Mouse (Mus musculus): ENCODE results near the gene Eml4. TPM values are rescaled to one million over a fixed set of nuclear protein-coding genes. Genes with fewer than 3 reads are reported as not detected.

Gene Eml4
- polyA plus RNA-seq, 1 experiment from 2014 or later: 4.7 TPM

DNA sequence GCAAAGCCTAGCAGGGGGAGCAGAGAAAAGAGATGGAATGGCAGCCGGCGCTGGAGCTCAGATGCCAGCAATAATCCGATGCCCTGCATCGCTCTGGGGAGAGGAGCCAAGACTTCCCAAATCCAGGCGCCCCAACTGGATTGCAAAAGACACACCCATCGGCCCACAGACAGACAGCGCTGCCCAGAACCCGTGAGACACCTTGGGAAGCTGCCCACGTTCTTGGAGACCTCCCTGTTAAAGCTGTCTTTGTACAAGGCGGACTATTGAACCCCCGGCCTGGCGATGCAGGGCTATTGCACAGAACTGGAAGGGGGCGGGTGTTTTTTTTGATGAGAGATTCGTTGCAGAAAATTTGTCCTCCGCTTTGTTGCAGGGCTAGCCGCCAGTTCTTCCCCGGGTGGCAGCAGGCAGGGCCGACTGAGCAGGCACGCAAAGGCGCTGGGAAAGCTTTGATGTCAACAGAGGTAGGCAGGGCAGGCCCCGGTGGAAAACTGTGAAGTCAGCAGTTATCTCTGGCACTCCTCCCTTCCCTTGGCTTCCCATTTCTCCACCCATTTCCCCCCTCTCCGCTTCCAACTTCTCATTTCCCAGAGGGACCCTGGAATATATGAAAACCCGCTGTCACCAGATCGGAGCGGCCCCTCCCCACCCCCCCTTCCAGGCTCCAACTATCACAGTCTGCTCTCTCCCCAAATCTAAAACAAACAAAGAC is 28.0 kb upstream of the Eml4 start:
- H3K9ac ChIP-seq (replicated peaks): peak overlapping the region; percentile 38
- DNase-seq (peak; percentile 44), ATAC-seq (peak; percentile 70)
- H3K4me3 ChIP-seq (ENCODE audit: low read depth, low read length): peak overlapping the region; percentile 32
- H3K4me2 ChIP-seq (ENCODE audit: low read depth, low read length): peak overlapping the region; percentile 64
- no peak for TF ChIP-seq EP300 (IDR thresholded peaks at IDR 0.05; ENCODE audit: low read depth)
- TF ChIP-seq CTCF (IDR thresholded peaks at IDR 0.05; ENCODE audit: low read depth): no peak
- no peaks in the 10 kb centered on the region for H3K36me3 ChIP-seq (replicated peaks; ENCODE audit: insufficient read depth, low read length)
- H3K27me3 ChIP-seq (ENCODE audit: insufficient read depth, low read length): no peaks in the 10 kb centered on the region
- peak overlapping the region; percentile 82 for H3K27ac ChIP-seq (ENCODE audit: low read depth)
- H3K9me3 ChIP-seq (ENCODE audit: low read length): no peaks in the 10 kb centered on the region
- 29% methylated on average over 25 of the region's 25 CpGs for WGBS (ENCODE audit: insufficient replicate concordance)
- H3K4me1 ChIP-seq (ENCODE audit: insufficient read depth): peaks cover 20% of the 10 kb centered on the region

DNA sequence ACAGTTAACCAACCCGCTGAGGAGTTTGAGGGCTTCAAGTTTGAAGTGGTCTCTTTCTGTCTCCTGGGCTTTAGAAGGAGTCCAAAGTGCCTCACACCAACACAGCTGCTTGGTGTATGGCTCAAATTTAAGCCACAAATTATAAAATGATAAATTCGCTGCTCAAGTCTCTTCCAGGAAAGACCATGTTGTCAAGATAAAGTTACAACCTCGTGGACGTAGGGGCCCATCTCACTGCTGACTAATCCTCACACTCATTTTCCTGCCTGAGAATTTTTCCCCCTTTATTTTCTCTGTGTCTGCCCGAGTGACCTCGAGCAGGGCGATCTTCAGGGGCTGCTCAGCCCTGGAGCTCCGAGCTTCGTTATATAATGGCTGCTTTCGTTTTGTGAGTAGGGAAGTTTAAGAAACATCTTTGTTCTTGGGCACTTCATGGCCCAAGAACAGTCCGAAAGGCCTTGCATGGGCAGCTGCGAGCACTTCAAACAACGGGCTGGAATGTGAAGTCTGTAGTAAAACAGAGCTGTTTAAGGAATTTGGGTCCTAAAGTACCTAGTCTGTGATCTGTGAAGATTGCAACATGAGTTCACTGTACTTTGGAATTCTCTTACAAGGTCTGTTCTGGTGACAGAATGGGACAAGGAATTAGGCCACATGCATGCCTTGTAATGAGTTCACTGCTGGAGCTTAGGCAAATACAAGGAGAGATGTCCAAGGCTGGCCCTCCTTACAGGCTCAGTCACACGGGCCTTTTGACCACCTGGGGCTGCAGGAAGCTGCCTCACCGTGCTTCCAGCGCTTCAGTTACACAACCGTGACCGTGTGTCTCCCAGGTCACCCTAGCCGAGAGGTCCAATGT is 27.1 kb upstream of the Eml4 start:
- DNase-seq (peak; percentile 44), ATAC-seq (peak; percentile 79)
- no peaks in the 10 kb centered on the region for H3K36me3 ChIP-seq (replicated peaks; ENCODE audit: insufficient read depth, low read length)
- H3K27ac ChIP-seq (ENCODE audit: low read depth): peak overlapping the region; percentile 82
- WGBS (ENCODE audit: insufficient replicate concordance): 21% methylated on average over 19 of the region's 19 CpGs
- H3K4me2 ChIP-seq (ENCODE audit: low read depth, low read length): peak overlapping the region; percentile 64
- TF ChIP-seq CTCF (IDR thresholded peaks at IDR 0.05; ENCODE audit: low read depth) (no peak), EP300 (IDR thresholded peaks at IDR 0.05; ENCODE audit: low read depth) (0 out of 2 replicates have a peak, but pooled peaks have one; percentile 23)
- no peaks in the 10 kb centered on the region for H3K9me3 ChIP-seq (ENCODE audit: low read length)
- no peak overlapping the region for H3K4me3 ChIP-seq (ENCODE audit: low read depth, low read length)
- H3K4me1 ChIP-seq (ENCODE audit: insufficient read depth): peaks cover 20% of the 10 kb centered on the region
- peak overlapping the region; percentile 52; the same call in 1 of the 2 replicates for H3K9ac ChIP-seq (replicated peaks)
- H3K27me3 ChIP-seq (ENCODE audit: insufficient read depth, low read length): no peaks in the 10 kb centered on the region

DNA sequence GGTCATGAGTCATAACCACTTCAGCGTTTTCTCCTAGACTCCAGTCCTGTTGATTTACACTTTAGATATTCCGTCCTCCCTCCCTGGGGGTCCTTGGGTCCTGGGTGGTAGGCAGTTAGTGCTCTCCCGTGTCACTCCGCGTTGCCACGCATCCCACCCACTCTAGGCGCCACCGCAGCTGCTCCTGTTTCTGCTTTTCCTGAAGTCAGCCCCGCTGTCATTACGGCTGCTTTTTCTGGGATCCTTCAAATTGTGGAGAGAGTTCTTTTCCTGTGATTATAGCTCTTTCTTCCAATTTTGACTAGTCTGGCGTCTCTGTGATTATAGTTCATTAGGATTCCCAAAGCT is 26.5 kb upstream of the Eml4 start:
- H3K27ac ChIP-seq (ENCODE audit: low read depth): peak overlapping the region; percentile 82

DNA sequence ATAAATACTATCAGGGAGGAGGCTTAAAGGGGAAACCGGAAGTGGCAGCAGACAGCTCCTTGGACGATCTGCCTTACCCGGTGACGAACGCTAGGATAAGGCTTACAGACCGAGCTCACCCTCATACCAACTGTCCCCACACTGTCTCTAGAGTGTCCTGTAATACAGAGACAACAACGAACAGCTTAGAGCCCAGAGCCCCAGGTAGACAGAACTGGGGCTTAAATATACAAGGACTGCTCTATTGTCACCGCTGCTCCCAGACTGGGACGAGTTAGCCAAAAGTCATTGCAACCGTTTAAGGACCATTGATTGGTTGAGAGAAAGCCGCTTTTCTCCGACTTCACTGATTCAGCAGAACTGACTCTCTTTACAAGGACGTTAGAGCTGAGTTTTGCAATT is 15.5 kb upstream of the Eml4 start:
- Histone ChIP-seq H3K36me3 (replicated peaks; ENCODE audit: insufficient read depth, low read length) (no peaks in the 10 kb centered on the region), H3K4me3 (ENCODE audit: low read depth, low read length) (peak overlapping the region; percentile 33), H3K9ac (replicated peaks) (peak overlapping the region; percentile 26; the same call in 1 of the 2 replicates), H3K9me3 (ENCODE audit: low read length) (no peaks in the 10 kb centered on the region), H3K27me3 (ENCODE audit: insufficient read depth, low read length) (no peaks in the 10 kb centered on the region), H3K4me2 (ENCODE audit: low read depth, low read length) (peak overlapping the region; percentile 64), H3K27ac (ENCODE audit: low read depth) (no peak overlapping the region), H3K4me1 (ENCODE audit: insufficient read depth) (0 out of 2 replicates have a peak, but pooled peaks cover 2% of the 10 kb centered on the region)
- TF ChIP-seq CTCF (IDR thresholded peaks at IDR 0.05; ENCODE audit: low read depth): 0 out of 2 replicates have a peak, but pooled peaks have one; percentile 7
- TF ChIP-seq EP300 (IDR thresholded peaks at IDR 0.05; ENCODE audit: low read depth): no peak
- no peak for DNase-seq
- peak; percentile 45 for ATAC-seq
- 27% methylated on average over 13 of the region's 13 CpGs for WGBS (ENCODE audit: insufficient replicate concordance)

More for the DNA sequence above, 26.5 kb upstream of the Eml4 start:
- DNase-seq (no peak), ATAC-seq (no peak)
- H3K9ac ChIP-seq (replicated peaks): no peak overlapping the region
- no peaks in the 10 kb centered on the region for H3K27me3 ChIP-seq (ENCODE audit: insufficient read depth, low read length)
- H3K36me3 ChIP-seq (replicated peaks; ENCODE audit: insufficient read depth, low read length): no peaks in the 10 kb centered on the region
- no peak for TF ChIP-seq CTCF (IDR thresholded peaks at IDR 0.05; ENCODE audit: low read depth)
- no peak for TF ChIP-seq EP300 (IDR thresholded peaks at IDR 0.05; ENCODE audit: low read depth)
- no peaks in the 10 kb centered on the region for H3K9me3 ChIP-seq (ENCODE audit: low read length)
- H3K4me3 ChIP-seq (ENCODE audit: low read depth, low read length): no peak overlapping the region
- WGBS (ENCODE audit: insufficient replicate concordance): 72% methylated on average over 11 of the region's 11 CpGs
- H3K4me1 ChIP-seq (ENCODE audit: insufficient read depth): peaks cover 20% of the 10 kb centered on the region
- no peak overlapping the region for H3K4me2 ChIP-seq (ENCODE audit: low read depth, low read length)

DNA sequence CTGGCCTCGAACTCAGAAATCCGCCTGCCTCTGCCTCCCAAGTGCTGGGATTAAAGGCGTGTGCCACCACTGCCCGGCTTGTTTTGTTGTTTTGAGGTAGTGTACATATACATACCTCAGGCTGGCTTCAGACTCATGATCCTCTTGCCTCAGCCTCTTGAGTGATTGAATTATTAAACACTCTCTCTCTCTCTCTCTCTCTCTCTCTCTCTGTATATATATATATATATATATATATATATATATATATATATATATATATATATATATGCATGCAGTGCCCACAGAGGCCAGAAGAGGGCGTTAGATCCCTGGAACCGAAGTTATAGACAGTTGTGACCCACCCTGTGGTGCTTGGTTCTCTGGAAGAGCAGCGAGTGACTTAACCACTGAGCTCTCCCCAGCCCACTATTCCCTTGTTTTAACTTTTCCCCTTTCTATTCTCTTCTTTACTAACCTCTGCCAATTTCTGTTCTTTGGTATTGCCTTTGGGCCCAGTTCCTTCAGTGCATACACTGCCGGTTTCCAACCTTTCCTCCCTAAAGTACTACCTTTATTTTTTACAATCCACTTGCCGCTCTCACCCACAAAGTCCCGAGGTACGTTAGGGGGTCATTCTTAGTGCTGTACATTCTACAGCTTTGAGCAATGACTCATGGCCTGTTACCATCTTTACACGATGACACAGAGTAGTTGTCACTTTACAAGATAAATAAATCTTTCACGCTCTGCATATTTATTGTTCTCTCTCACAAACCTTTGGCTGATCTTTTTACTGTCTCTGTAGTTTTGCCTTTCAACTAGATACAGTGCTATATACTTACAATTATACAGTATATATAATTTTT is 13.5 kb upstream of the Eml4 start:
- DNase-seq (no peak), ATAC-seq (no peak)
- Histone ChIP-seq H3K9me3 (ENCODE audit: low read length) (no peaks in the 10 kb centered on the region), H3K9ac (replicated peaks) (no peak overlapping the region), H3K4me3 (ENCODE audit: low read depth, low read length) (no peak overlapping the region), H3K4me2 (ENCODE audit: low read depth, low read length) (no peak overlapping the region), H3K27me3 (ENCODE audit: insufficient read depth, low read length) (no peaks in the 10 kb centered on the region), H3K27ac (ENCODE audit: low read depth) (no peak overlapping the region), H3K4me1 (ENCODE audit: insufficient read depth) (no peaks in the 10 kb centered on the region), H3K36me3 (replicated peaks; ENCODE audit: insufficient read depth, low read length) (no peaks in the 10 kb centered on the region)
- TF ChIP-seq CTCF (IDR thresholded peaks at IDR 0.05; ENCODE audit: low read depth) (peak; percentile 31), EP300 (IDR thresholded peaks at IDR 0.05; ENCODE audit: low read depth) (no peak)
- 72% methylated on average over 13 of the region's 13 CpGs for WGBS (ENCODE audit: insufficient replicate concordance)
